Mouse (Mus musculus): ENCODE measurements at regions not wholly inside any gene's neighbourhood (a gene's known extent, or its start where the extent isn't known, plus 50 kb on each side); places are given as distances from the start of the nearest gene placed in this dataset.

- no peak overlapping the region for H3K9ac ChIP-seq (replicated peaks; ENCODE audit: low read depth, low read length)
- H3K27me3 ChIP-seq (ENCODE audit: control insufficient read depth, insufficient read depth, low read length) = no peaks in the 10 kb centered on the region
- no peaks in the 10 kb centered on the region for H3K9me3 ChIP-seq (ENCODE audit: control insufficient read depth, low read length)
- no peak overlapping the region for H3K4me3 ChIP-seq (ENCODE audit: low read depth, low read length)
- no peak overlapping the region for H3K27ac ChIP-seq (ENCODE audit: low read depth, low read length)
- H3K36me3 ChIP-seq (ENCODE audit: control insufficient read depth, insufficient read depth, low read length) = no peaks in the 10 kb centered on the region
- WGBS = 16% methylated on average over 3 of the region's 3 CpGs
- no peak for ATAC-seq (ENCODE audit: low read depth)
- no peaks in the 10 kb centered on the region for H3K4me1 ChIP-seq (ENCODE audit: control insufficient read depth, insufficient read depth, low read length)
- H3K4me2 ChIP-seq (ENCODE audit: low read depth, low read length) = no peak overlapping the region
Observed at GRCm38 (mm10) chr11:84585626-84586025, 60.3 kb upstream of the Lhx1 start.

GRCm38 (mm10) chr11:84578805-84579541, 53.6 kb upstream of the Lhx1 start:
- no peaks in the 10 kb centered on the region for H3K36me3 ChIP-seq (ENCODE audit: control insufficient read depth, insufficient read depth, low read length)
- H3K9ac ChIP-seq (replicated peaks; ENCODE audit: low read depth, low read length) = no peak overlapping the region
- 19% methylated on average over 17 of the region's 17 CpGs for WGBS
- no peak overlapping the region for H3K4me2 ChIP-seq (ENCODE audit: low read depth, low read length)
- H3K27me3 ChIP-seq (ENCODE audit: control insufficient read depth, insufficient read depth, low read length) = no peaks in the 10 kb centered on the region
- H3K9me3 ChIP-seq (ENCODE audit: control insufficient read depth, low read length) = no peaks in the 10 kb centered on the region
- 0 out of 2 replicates have a peak overlapping the region, but pooled peaks have one; percentile 8 for H3K27ac ChIP-seq (ENCODE audit: low read depth, low read length)
- H3K4me1 ChIP-seq (ENCODE audit: control insufficient read depth, insufficient read depth, low read length) = peaks cover 5% of the 10 kb centered on the region; the same call in 1 of the 2 replicates
- peak; percentile 38; the same call in 1 of the 2 replicates for ATAC-seq (ENCODE audit: low read depth)
- H3K4me3 ChIP-seq (ENCODE audit: low read depth, low read length) = no peak overlapping the region

All from neural tube, embryonic 14.5 days (tissue).